Mouse (Mus musculus): Measurements from ENCODE around the gene Kctd11. TPM values are rescaled to one million over a fixed set of nuclear protein-coding genes. Genes with fewer than 3 reads are reported as not detected.

Kctd11 gene
- polyA plus RNA-seq, 1 experiment from 2014 or later: 1.0 TPM

GRCm38 (mm10) chr11:69880506-69880852 is 727 bp downstream of the Kctd11 start:
- H3K4me2 ChIP-seq (ENCODE audit: low read length): peak overlapping the region; percentile 69
- H3K27ac ChIP-seq (replicated peaks; ENCODE audit: low read depth, low read length): 0 out of 2 replicates have a peak overlapping the region, but pooled peaks have one; percentile 37
- DNase-seq (peak; percentile 82), ATAC-seq (ENCODE audit: low FRiP score, low TSS enrichment) (0 out of 2 replicates have a peak, but pooled peaks have one; percentile 25)
- peak overlapping the region; percentile 40 for H3K4me3 ChIP-seq (replicated peaks; ENCODE audit: low read depth, low read length)
- H3K4me1 ChIP-seq (ENCODE audit: control insufficient read depth, insufficient read depth, low read length): peaks cover 14% of the 10 kb centered on the region
- H3K36me3 ChIP-seq (ENCODE audit: control insufficient read depth, insufficient read depth, low read length): no peaks in the 10 kb centered on the region
- under 1% methylated on average over 18 of the region's 18 CpGs for WGBS
- peak overlapping the region; percentile 44; the same call in 1 of the 2 replicates for H3K9ac ChIP-seq (replicated peaks; ENCODE audit: low read length)
- no peaks in the 10 kb centered on the region for H3K9me3 ChIP-seq (ENCODE audit: control insufficient read depth, low read length)
- peaks cover 17% of the 10 kb centered on the region; the same call in 1 of the 2 replicates for H3K27me3 ChIP-seq (ENCODE audit: control insufficient read depth, insufficient read depth, low read length)

- H3K4me2 ChIP-seq (ENCODE audit: low read length): peak overlapping the region; percentile 69
- no peak overlapping the region for H3K9ac ChIP-seq (replicated peaks; ENCODE audit: low read length)
- H3K27ac ChIP-seq (replicated peaks; ENCODE audit: low read depth, low read length): no peak overlapping the region
- DNase-seq: no peak
- H3K27me3 ChIP-seq (ENCODE audit: control insufficient read depth, insufficient read depth, low read length): peaks cover 17% of the 10 kb centered on the region; the same call in 1 of the 2 replicates
- no peak for ATAC-seq (ENCODE audit: low FRiP score, low TSS enrichment)
- WGBS: 60% methylated on average over 15 of the region's 15 CpGs
- no peaks in the 10 kb centered on the region for H3K9me3 ChIP-seq (ENCODE audit: control insufficient read depth, low read length)
- H3K4me3 ChIP-seq (replicated peaks; ENCODE audit: low read depth, low read length): 0 out of 2 replicates have a peak overlapping the region, but pooled peaks have one; percentile 0
- H3K4me1 ChIP-seq (ENCODE audit: control insufficient read depth, insufficient read depth, low read length): peaks cover 14% of the 10 kb centered on the region
- H3K36me3 ChIP-seq (ENCODE audit: control insufficient read depth, insufficient read depth, low read length): no peaks in the 10 kb centered on the region
Observed at GRCm38 (mm10) chr11:69879711-69880110, 1.5 kb downstream of the Kctd11 start.

- no peak overlapping the region for H3K4me2 ChIP-seq (ENCODE audit: low read length)
- H3K36me3 ChIP-seq (ENCODE audit: control insufficient read depth, insufficient read depth, low read length): no peaks in the 10 kb centered on the region
- WGBS: 93% methylated on average over 6 of the region's 6 CpGs
- H3K4me1 ChIP-seq (ENCODE audit: control insufficient read depth, insufficient read depth, low read length): peaks cover 14% of the 10 kb centered on the region
- peaks cover 17% of the 10 kb centered on the region; the same call in 1 of the 2 replicates for H3K27me3 ChIP-seq (ENCODE audit: control insufficient read depth, insufficient read depth, low read length)
- no peak for DNase-seq
- no peak overlapping the region for H3K9ac ChIP-seq (replicated peaks; ENCODE audit: low read length)
- no peaks in the 10 kb centered on the region for H3K9me3 ChIP-seq (ENCODE audit: control insufficient read depth, low read length)
- H3K27ac ChIP-seq (replicated peaks; ENCODE audit: low read depth, low read length): no peak overlapping the region
- no peak for ATAC-seq (ENCODE audit: low FRiP score, low TSS enrichment)
- no peak overlapping the region for H3K4me3 ChIP-seq (replicated peaks; ENCODE audit: low read depth, low read length)
Observed at GRCm38 (mm10) chr11:69878952-69879351, 2.3 kb downstream of the Kctd11 start.

- Histone ChIP-seq H3K27me3 (ENCODE audit: control insufficient read depth, insufficient read depth, low read length) (peaks cover 17% of the 10 kb centered on the region; the same call in 1 of the 2 replicates), H3K4me3 (replicated peaks; ENCODE audit: low read depth, low read length) (no peak overlapping the region), H3K4me1 (ENCODE audit: control insufficient read depth, insufficient read depth, low read length) (peaks cover 14% of the 10 kb centered on the region), H3K9me3 (ENCODE audit: control insufficient read depth, low read length) (no peaks in the 10 kb centered on the region), H3K4me2 (ENCODE audit: low read length) (no peak overlapping the region), H3K9ac (replicated peaks; ENCODE audit: low read length) (no peak overlapping the region), H3K36me3 (ENCODE audit: control insufficient read depth, insufficient read depth, low read length) (no peaks in the 10 kb centered on the region), H3K27ac (replicated peaks; ENCODE audit: low read depth, low read length) (no peak overlapping the region)
- WGBS: 63% methylated on average over 3 of the region's 3 CpGs
- ATAC-seq (ENCODE audit: low FRiP score, low TSS enrichment) (no peak), DNase-seq (no peak)
Observed at GRCm38 (mm10) chr11:69878399-69878798, 2.8 kb downstream of the Kctd11 start.

GRCm38 (mm10) chr11:69877878-69878277 is 3.3 kb downstream of the Kctd11 start, which contains the start of gene Tmem95:
Tmem95 (minus strand) TSS chr11:69878018.
- H3K36me3 ChIP-seq (ENCODE audit: control insufficient read depth, insufficient read depth, low read length): no peaks in the 10 kb centered on the region
- H3K9me3 ChIP-seq (ENCODE audit: control insufficient read depth, low read length): no peaks in the 10 kb centered on the region
- DNase-seq (no peak), ATAC-seq (ENCODE audit: low FRiP score, low TSS enrichment) (no peak)
- peaks cover 17% of the 10 kb centered on the region; the same call in 1 of the 2 replicates for H3K27me3 ChIP-seq (ENCODE audit: control insufficient read depth, insufficient read depth, low read length)
- H3K4me2 ChIP-seq (ENCODE audit: low read length): peak within 1 kb of the TSS; percentile 33
- H3K4me1 ChIP-seq (ENCODE audit: control insufficient read depth, insufficient read depth, low read length): peaks cover 14% of the 10 kb centered on the region
- H3K9ac ChIP-seq (replicated peaks; ENCODE audit: low read length): no peak within 1 kb of the TSS
- no peak within 1 kb of the TSS for H3K4me3 ChIP-seq (replicated peaks; ENCODE audit: low read depth, low read length)
- 90% methylated on average over 11 of the region's 11 CpGs for WGBS
- no peak within 1 kb of the TSS for H3K27ac ChIP-seq (replicated peaks; ENCODE audit: low read depth, low read length)

GRCm38 (mm10) chr11:69876867-69877266 is 4.3 kb downstream of the Kctd11 start:
- H3K9ac ChIP-seq (replicated peaks; ENCODE audit: low read length): no peak overlapping the region
- WGBS: 1% methylated on average over 12 of the region's 12 CpGs
- DNase-seq: peak; percentile 85

GRCm38 (mm10) chr11:69876186-69876585 is 5.0 kb downstream of the Kctd11 start:
- H3K4me1 ChIP-seq (ENCODE audit: control insufficient read depth, insufficient read depth, low read length): peaks cover 8% of the 10 kb centered on the region
- H3K9me3 ChIP-seq (ENCODE audit: control insufficient read depth, low read length): no peaks in the 10 kb centered on the region
- no peak overlapping the region for H3K9ac ChIP-seq (replicated peaks; ENCODE audit: low read length)
- ATAC-seq (ENCODE audit: low FRiP score, low TSS enrichment): no peak
- no peak overlapping the region for H3K27ac ChIP-seq (replicated peaks; ENCODE audit: low read depth, low read length)
- no peak overlapping the region for H3K4me2 ChIP-seq (ENCODE audit: low read length)
- WGBS: 81% methylated on average over 7 of the region's 7 CpGs
- H3K36me3 ChIP-seq (ENCODE audit: control insufficient read depth, insufficient read depth, low read length): no peaks in the 10 kb centered on the region
- H3K4me3 ChIP-seq (replicated peaks; ENCODE audit: low read depth, low read length): no peak overlapping the region
- DNase-seq: no peak
- H3K27me3 ChIP-seq (ENCODE audit: control insufficient read depth, insufficient read depth, low read length): peaks cover 6% of the 10 kb centered on the region; the same call in 1 of the 2 replicates

More at GRCm38 (mm10) chr11:69876867-69877266, 4.3 kb downstream of the Kctd11 start:
- Histone ChIP-seq H3K27ac (replicated peaks; ENCODE audit: low read depth, low read length) (no peak overlapping the region), H3K36me3 (ENCODE audit: control insufficient read depth, insufficient read depth, low read length) (no peaks in the 10 kb centered on the region), H3K4me2 (ENCODE audit: low read length) (peak overlapping the region; percentile 33), H3K4me1 (ENCODE audit: control insufficient read depth, insufficient read depth, low read length) (peaks cover 14% of the 10 kb centered on the region), H3K4me3 (replicated peaks; ENCODE audit: low read depth, low read length) (no peak overlapping the region), H3K27me3 (ENCODE audit: control insufficient read depth, insufficient read depth, low read length) (peaks cover 9% of the 10 kb centered on the region; the same call in 1 of the 2 replicates), H3K9me3 (ENCODE audit: control insufficient read depth, low read length) (no peaks in the 10 kb centered on the region)
- no peak for ATAC-seq (ENCODE audit: low FRiP score, low TSS enrichment)

GRCm38 (mm10) chr11:69872451-69872850 is 8.8 kb downstream of the Kctd11 start:
- H3K9ac ChIP-seq (replicated peaks; ENCODE audit: low read length): no peak overlapping the region
- 82% methylated on average over 4 of the region's 4 CpGs for WGBS
- no peaks in the 10 kb centered on the region for H3K9me3 ChIP-seq (ENCODE audit: control insufficient read depth, low read length)
- no peak overlapping the region for H3K4me3 ChIP-seq (replicated peaks; ENCODE audit: low read depth, low read length)
- no peak overlapping the region for H3K27ac ChIP-seq (replicated peaks; ENCODE audit: low read depth, low read length)
- H3K36me3 ChIP-seq (ENCODE audit: control insufficient read depth, insufficient read depth, low read length): no peaks in the 10 kb centered on the region
- H3K27me3 ChIP-seq (ENCODE audit: control insufficient read depth, insufficient read depth, low read length): no peaks in the 10 kb centered on the region
- H3K4me1 ChIP-seq (ENCODE audit: control insufficient read depth, insufficient read depth, low read length): no peaks in the 10 kb centered on the region
- no peak overlapping the region for H3K4me2 ChIP-seq (ENCODE audit: low read length)
- ATAC-seq (ENCODE audit: low FRiP score, low TSS enrichment) (no peak), DNase-seq (no peak)

GRCm38 (mm10) chr11:69871822-69872221 is 9.4 kb downstream of the Kctd11 start:
- Histone ChIP-seq H3K9ac (replicated peaks; ENCODE audit: low read length) (no peak overlapping the region), H3K4me2 (ENCODE audit: low read length) (no peak overlapping the region), H3K27ac (replicated peaks; ENCODE audit: low read depth, low read length) (no peak overlapping the region), H3K9me3 (ENCODE audit: control insufficient read depth, low read length) (no peaks in the 10 kb centered on the region), H3K4me3 (replicated peaks; ENCODE audit: low read depth, low read length) (no peak overlapping the region), H3K36me3 (ENCODE audit: control insufficient read depth, insufficient read depth, low read length) (no peaks in the 10 kb centered on the region), H3K27me3 (ENCODE audit: control insufficient read depth, insufficient read depth, low read length) (no peaks in the 10 kb centered on the region), H3K4me1 (ENCODE audit: control insufficient read depth, insufficient read depth, low read length) (no peaks in the 10 kb centered on the region)
- 85% methylated on average over 7 of the region's 7 CpGs for WGBS
- no peak for DNase-seq
- ATAC-seq (ENCODE audit: low FRiP score, low TSS enrichment): no peak
